In genomic region chr7:4870133-4870532, GRCm38 (mm10) we compare ENCODE assay signal across 13 mouse cellular contexts. TPM values are rescaled to one million over a fixed set of nuclear protein-coding genes. Genes with fewer than 3 reads are reported as not detected.
A peak's percentile ranks its signal among the peaks of the same experiment; 100 is the strongest.
DNase-seq lines count a peak whose midpoint lies in the region; ATAC-seq and TF ChIP-seq lines count a peak whose summit lies in the region.
"Had no signal": no experiment of that assay in that cellular context is flagged by ENCODE, and none has a peak within 500 bp of the region (broad histone marks: within the 10 kb centered on the region; RNA-seq: fewer than 3 reads in every experiment).

Gene Isoc2b (minus strand): TSS chr7:4870258.

- H3K36me3 ChIP-seq in liver, embryonic 14.5 days (replicated peaks; ENCODE audit: control insufficient read depth, insufficient read depth, low read depth) = no peaks in the 10 kb centered on the region
- no peaks in the 10 kb centered on the region for H3K36me3 ChIP-seq in intestine, postnatal 0 days (ENCODE audit: control insufficient read depth, insufficient read depth)
- H3K36me3 ChIP-seq: forebrain, embryonic 10.5 days had no signal

- 0 out of 2 replicates have a peak, but pooled peaks have one; percentile 9 for TF ChIP-seq CTCF in liver, embryonic 14.5 days (IDR thresholded peaks at IDR 0.05; ENCODE audit: low read depth)
- TF ChIP-seq CTCF in intestine, postnatal 0 days (IDR thresholded peaks at IDR 0.05; ENCODE audit: low read depth) = peak; percentile 27

- no peak within 1 kb of the TSS for H3K27ac ChIP-seq in liver, embryonic 14.5 days
- no peak within 1 kb of the TSS for H3K27ac ChIP-seq in intestine, postnatal 0 days (ENCODE audit: low read depth, low read length)
- H3K27ac ChIP-seq: forebrain, embryonic 10.5 days had no signal

- no peaks in the 10 kb centered on the region for H3K9me3 ChIP-seq in liver, embryonic 14.5 days (ENCODE audit: control insufficient read depth, low read length)
- H3K9me3 ChIP-seq in intestine, postnatal 0 days (ENCODE audit: control insufficient read depth) = no peaks in the 10 kb centered on the region

- no peak for ATAC-seq in liver, embryonic 14.5 days (ENCODE audit: insufficient read depth)
- no peak for ATAC-seq in activated CD4-positive, CD25-positive, alpha-beta regulatory T cell, adult 4 months
- no peak for ATAC-seq in intestine, postnatal 0 days
- no peak for ATAC-seq in megakaryocyte, adult 5-6 weeks (ENCODE audit: poor library complexity, severe bottlenecking)

- no peaks in the 10 kb centered on the region for H3K27me3 ChIP-seq in liver, embryonic 14.5 days (ENCODE audit: control insufficient read depth, insufficient read depth, low read length)
- no peaks in the 10 kb centered on the region for H3K27me3 ChIP-seq in intestine, postnatal 0 days (replicated peaks; ENCODE audit: control insufficient read depth, insufficient read depth, low read length)

- WGBS in liver, embryonic 14.5 days (ENCODE audit: insufficient replicate concordance) = 48% methylated on average over 6 of the region's 6 CpGs
- whole genome bisulfite sequencing in intestine, postnatal 0 days = 42% methylated on average over 6 of the region's 6 CpGs

- no peak for TF ChIP-seq EP300 in liver, embryonic 14.5 days (IDR thresholded peaks at IDR 0.05; ENCODE audit: low read depth)

- H3K4me1 ChIP-seq in liver, embryonic 14.5 days (replicated peaks; ENCODE audit: control insufficient read depth in 2 of 2, insufficient read depth in 2 of 2, low read length in 1 of 2) = peaks cover 4 to 10% of the 10 kb centered on the region in 2 experiments; a peak in 3 of 4 replicates
- H3K4me1 ChIP-seq in intestine, postnatal 0 days (replicated peaks; ENCODE audit: control insufficient read depth, insufficient read depth, low read length) = peaks cover 3% of the 10 kb centered on the region; the same call in 1 of the 2 replicates

- no peak within 1 kb of the TSS for H3K4me2 ChIP-seq in liver, embryonic 14.5 days (ENCODE audit: low read depth)
- H3K4me2 ChIP-seq in intestine, postnatal 0 days (replicated peaks; ENCODE audit: low read depth) = no peak within 1 kb of the TSS
- H3K4me2 ChIP-seq: midbrain, embryonic 11.5 days had no signal

- DNase-seq in adrenal gland, adult 2 months = no peak
- no peak for DNase-seq in adrenal gland, adult (ENCODE audit: inconsistent age in 2 of 2, low spot score in 1 of 2)
- no peak for DNase-seq in liver, embryonic 14.5 days (ENCODE audit: low read depth in 3 of 3, low spot score in 3 of 3)
- DNase-seq in liver = no peak
- no peak for DNase-seq in ovary, postnatal 36 days (ENCODE audit: low spot score)
- DNase-seq: heart, postnatal 10 days; kidney, adult 11 months; layer of hippocampus, adult 9-11 months had no signal

- no peak within 1 kb of the TSS for H3K4me3 ChIP-seq in liver, embryonic 14.5 days (ENCODE audit: insufficient read depth in 1 of 2, low read depth in 2 of 2, low read length in 2 of 2)
- H3K4me3 ChIP-seq in intestine, postnatal 0 days (ENCODE audit: low read depth, low read length) = no peak within 1 kb of the TSS
- H3K4me3 ChIP-seq: forebrain, embryonic 10.5 days had no signal

- H3K9ac ChIP-seq in liver, embryonic 14.5 days (replicated peaks) = no peak within 1 kb of the TSS
- no peak within 1 kb of the TSS for H3K9ac ChIP-seq in intestine, postnatal 0 days (ENCODE audit: low read depth, low read length)

RNA-seq across cellular contexts. Expression of gene Isoc2b, which starts in this region (rescaled TPM):
- 10 to 100 TPM; 10.9 to 23.8 TPM for total RNA-seq in adrenal gland, adult 2 months (2021)
- 75.4 and 78.2 TPM in 2 replicates for polyA plus RNA-seq in adrenal gland, adult 2 months (2012; rRNA removed)
- polyA plus RNA-seq in liver, embryonic 14.5 days (2012; rRNA removed) = 1.6 and 2.4 TPM in 2 replicates
- polyA plus RNA-seq in liver, embryonic 14.5 days (2014; fragmentation: Nextera tagmentation; extraction: Ambion mirVana) = 2.8 and 3.8 TPM in 2 replicates
- polyA plus RNA-seq in activated CD4-positive, CD25-positive, alpha-beta regulatory T cell, adult 4 months (2017; shearing (Covaris generic)) = 10 to 100 TPM; 34.4 to 50.2 TPM
- polyA plus RNA-seq in intestine, postnatal 0 days (2015; fragmentation: Nextera tagmentation; extraction: Ambion mirVana) = 12.5 and 15.5 TPM in 2 replicates
- total RNA-seq in megakaryocyte, adult 5-6 weeks (2015) = 6.5 and 9.2 TPM in 2 replicates
- total RNA-seq in megakaryocyte, adult 5-6 weeks (2017) = 70.2 and 91.2 TPM in 2 replicates
